Mouse (Mus musculus) bone marrow macrophage, adult 2 months (primary cell): ENCODE results near the gene Iscu. TPM values are rescaled to one million over a fixed set of nuclear protein-coding genes. Genes with fewer than 3 reads are reported as not detected.

Source experiments
- H3K27ac ChIP-seq: 2 replicates; pipeline ENCODE4 v1.5.1; 2012; ENCODE audit warnings: low read depth, low read length; ENCODE audit not compliant: insufficient read depth
- H3K4me1 ChIP-seq: 2 replicates; pipeline ENCODE4 v1.6.1; 2012; ENCODE audit warnings: low read length; ENCODE audit not compliant: control insufficient read depth, insufficient read depth
- H3K4me3 ChIP-seq: 2 replicates; pipeline ENCODE4 v1.5.1; 2012; ENCODE audit warnings: mild to moderate bottlenecking, low read length, moderate library complexity; ENCODE audit not compliant: insufficient read depth
- CTCF ChIP-seq: IDR thresholded peaks from 2 replicates; pipeline ENCODE4 v1.5.1; 2012; ENCODE audit warnings: low read depth, mild to moderate bottlenecking, low read length, moderate library complexity
- POLR2A ChIP-seq: IDR thresholded peaks from 2 replicates; pipeline ENCODE4 v1.6.1; 2012; ENCODE audit warnings: mild to moderate bottlenecking, low read depth, low read length, borderline replicate concordance
- polyA plus RNA-seq: library from polyadenylated mRNA; stranded (reverse); fragments of >200 nt; gene quantifications from 2 replicates; pipeline ENCODE4 v1.2.4, GENCODE M21; 2012; ENCODE audit not compliant: missing spikeins, insufficient read depth, insufficient read length

The Iscu gene
- polyA plus RNA-seq, 1 experiment = 106 TPM

GRCm38 (mm10) chr5:113734376-113734775, 38.2 kb upstream of the Iscu start:
- Histone ChIP-seq H3K4me1 (peaks cover 10% of the 10 kb centered on the region; the same call in 1 of the 2 replicates), H3K27ac (no peak overlapping the region), H3K4me3 (no peak overlapping the region)
- TF ChIP-seq CTCF (no peak), POLR2A (no peak)

GRCm38 (mm10) chr5:113735023-113735344, 37.6 kb upstream of the Iscu start:
- Histone ChIP-seq H3K4me3 (peak overlapping the region; percentile 60), H3K4me1 (peaks cover 10% of the 10 kb centered on the region; the same call in 1 of the 2 replicates), H3K27ac (peak overlapping the region; percentile 32)
- TF ChIP-seq POLR2A (no peak), CTCF (no peak)

- peak within 1 kb of the TSS; percentile 73 for H3K27ac ChIP-seq
- peak within 1 kb of the TSS; percentile 75 for H3K4me3 ChIP-seq
- H3K4me1 ChIP-seq = peaks cover 10% of the 10 kb centered on the region; the same call in 1 of the 2 replicates
- TF ChIP-seq CTCF (no peak), POLR2A (no peak)
Measured at GRCm38 (mm10) chr5:113735345-113736112, 37.0 kb upstream of the Iscu start, which contains the start of gene Ficd. Gene Ficd (plus strand): TSS chr5:113735803.

- Histone ChIP-seq H3K4me3 (peak overlapping the region; percentile 75), H3K27ac (peak overlapping the region; percentile 73)
- TF ChIP-seq CTCF (no peak), POLR2A (no peak)
Measured at GRCm38 (mm10) chr5:113736113-113736502, 36.4 kb upstream of the Iscu start.

GRCm38 (mm10) chr5:113736522-113737164, 35.9 kb upstream of the Iscu start:
- Histone ChIP-seq H3K4me3 (peak overlapping the region; percentile 75), H3K27ac (no peak overlapping the region), H3K4me1 (peaks cover 10% of the 10 kb centered on the region; the same call in 1 of the 2 replicates)
- TF ChIP-seq POLR2A = no peak
- TF ChIP-seq CTCF = no peak

More at GRCm38 (mm10) chr5:113736113-113736502, 36.4 kb upstream of the Iscu start:
- peaks cover 10% of the 10 kb centered on the region; the same call in 1 of the 2 replicates for H3K4me1 ChIP-seq

- no peak overlapping the region for H3K27ac ChIP-seq
- peaks cover 10% of the 10 kb centered on the region; the same call in 1 of the 2 replicates for H3K4me1 ChIP-seq
- H3K4me3 ChIP-seq = no peak overlapping the region
- TF ChIP-seq POLR2A = no peak
- no peak for TF ChIP-seq CTCF
Measured at GRCm38 (mm10) chr5:113737607-113738237, 34.8 kb upstream of the Iscu start.

GRCm38 (mm10) chr5:113747629-113748028, 24.9 kb upstream of the Iscu start:
- H3K27ac ChIP-seq = no peak overlapping the region
- H3K4me1 ChIP-seq = no peaks in the 10 kb centered on the region
- TF ChIP-seq CTCF = peak; percentile 36
- TF ChIP-seq POLR2A = no peak
- no peak overlapping the region for H3K4me3 ChIP-seq

- H3K27ac ChIP-seq = no peak overlapping the region
- no peak for TF ChIP-seq POLR2A
- no peak for TF ChIP-seq CTCF
- no peaks in the 10 kb centered on the region for H3K4me1 ChIP-seq
- H3K4me3 ChIP-seq = no peak overlapping the region
Measured at GRCm38 (mm10) chr5:113748556-113749331, 23.8 kb upstream of the Iscu start.

GRCm38 (mm10) chr5:113751521-113752157, 20.9 kb upstream of the Iscu start:
- no peaks in the 10 kb centered on the region for H3K4me1 ChIP-seq
- TF ChIP-seq POLR2A (no peak), CTCF (no peak)
- no peak overlapping the region for H3K27ac ChIP-seq

More at GRCm38 (mm10) chr5:113751521-113752157, 20.9 kb upstream of the Iscu start:
- H3K4me3 ChIP-seq = no peak overlapping the region
